ENCODE assay signal across 7 mouse cellular contexts in genomic region chr10:45473663-45474333, GRCm38 (mm10). TPM values are rescaled to one million over a fixed set of nuclear protein-coding genes. Genes with fewer than 3 reads are reported as not detected.
DNase-seq lines count a peak whose midpoint lies in the region; ATAC-seq and TF ChIP-seq lines count a peak whose summit lies in the region.

No protein-coding gene starts in this region.

- TF ChIP-seq EP300 in lung, postnatal 0 days (IDR thresholded peaks at IDR 0.05) = no peak

- no peak overlapping the region for H3K27ac ChIP-seq in lung, postnatal 0 days (ENCODE audit: low read length)
- 0 out of 2 replicates have a peak overlapping the region, but pooled peaks have one; percentile 41 for H3K27ac ChIP-seq in forebrain, embryonic 11.5 days (ENCODE audit: low read depth, low read length)
- H3K27ac ChIP-seq in limb, embryonic 10.5 days = peak overlapping the region; percentile 89

- H3K4me3 ChIP-seq in lung, postnatal 0 days (ENCODE audit: low read depth, low read length) = no peak overlapping the region
- H3K4me3 ChIP-seq in forebrain, embryonic 11.5 days (ENCODE audit: low read depth, low read length) = peak overlapping the region; percentile 29
- peak overlapping the region; percentile 52 for H3K4me3 ChIP-seq in limb, embryonic 10.5 days

- H3K4me1 ChIP-seq in lung, postnatal 0 days (ENCODE audit: insufficient read depth, low read depth, low read length) = no peaks in the 10 kb centered on the region
- H3K4me1 ChIP-seq in forebrain, embryonic 11.5 days (replicated peaks; ENCODE audit: control insufficient read depth, insufficient read depth, low read length) = peaks cover 15% of the 10 kb centered on the region; the same call in 1 of the 2 replicates
- peaks cover 37% of the 10 kb centered on the region for H3K4me1 ChIP-seq in limb, embryonic 10.5 days

- ATAC-seq in lung, postnatal 0 days = no peak
- no peak for ATAC-seq in forebrain, embryonic 11.5 days (replicated peaks; ENCODE audit: low FRiP score)

- peaks cover 6% of the 10 kb centered on the region; the same call in 1 of the 2 replicates for H3K27me3 ChIP-seq in lung, postnatal 0 days (replicated peaks; ENCODE audit: insufficient read depth, low read length)
- H3K27me3 ChIP-seq in forebrain, embryonic 11.5 days (ENCODE audit: control insufficient read depth, insufficient read depth, low read length) = no peaks in the 10 kb centered on the region
- no peaks in the 10 kb centered on the region for H3K27me3 ChIP-seq in limb, embryonic 10.5 days (ENCODE audit: low read depth, poor library complexity, severe bottlenecking)

- no peaks in the 10 kb centered on the region for H3K36me3 ChIP-seq in lung, postnatal 0 days (ENCODE audit: insufficient read depth, low read length)
- H3K36me3 ChIP-seq in forebrain, embryonic 11.5 days (ENCODE audit: control insufficient read depth, insufficient read depth, low read length) = no peaks in the 10 kb centered on the region
- H3K36me3 ChIP-seq in limb, embryonic 10.5 days = no peaks in the 10 kb centered on the region

- no peak for DNase-seq in lung, postnatal 0 days (ENCODE audit: low spot score)
- DNase-seq in lung, postnatal 4 days = no peak
- DNase-seq in forebrain, embryonic 11.5 days (ENCODE audit: low spot score) = peak; percentile 64
- DNase-seq in limb, embryonic 10.5 days (ENCODE audit: low spot score) = peak; percentile 71
- DNase-seq in retina, embryonic 14.5 days (ENCODE audit: low spot score) = peak; percentile 45
- DNase-seq in spleen, postnatal 4 days (ENCODE audit: low spot score in 2 of 2) = no peak
- no peak for DNase-seq in gastrocnemius, postnatal 14 days

- 1% methylated on average over 21 of the region's 21 CpGs for WGBS in lung, postnatal 0 days
- under 1% methylated on average over 21 of the region's 21 CpGs for WGBS in forebrain, embryonic 11.5 days
- under 1% methylated on average over 21 of the region's 21 CpGs for WGBS in limb, embryonic 10.5 days

- intact Hi-C loops in gastrocnemius, postnatal 14 days (cut with DNase I; ENCODE audit: low total_unique reads) = no loop called here

- H3K9me3 ChIP-seq in lung, postnatal 0 days (ENCODE audit: low read length) = no peaks in the 10 kb centered on the region
- no peaks in the 10 kb centered on the region for H3K9me3 ChIP-seq in forebrain, embryonic 11.5 days (ENCODE audit: control insufficient read depth, low read length)
- H3K9me3 ChIP-seq in limb, embryonic 10.5 days (replicated peaks) = no peaks in the 10 kb centered on the region

- peak overlapping the region; percentile 23; the same call in 1 of the 2 replicates for H3K4me2 ChIP-seq in lung, postnatal 0 days (replicated peaks; ENCODE audit: low read depth, low read length)
- peak overlapping the region; percentile 53 for H3K4me2 ChIP-seq in forebrain, embryonic 11.5 days (ENCODE audit: low read depth, low read length, severe bottlenecking)

- TF ChIP-seq CTCF in lung, postnatal 0 days (IDR thresholded peaks at IDR 0.05) = no peak

- H3K9ac ChIP-seq in lung, postnatal 0 days (replicated peaks; ENCODE audit: low read depth) = no peak overlapping the region
- peak overlapping the region; percentile 60 for H3K9ac ChIP-seq in forebrain, embryonic 11.5 days (ENCODE audit: low read length)

RNA-seq across cellular contexts. Expression of gene Lin28b, which starts 12.4 kb away (rescaled TPM):
- 0.05 and 0.12 TPM in 2 replicates for polyA plus RNA-seq in lung, postnatal 0 days (2015; fragmentation: Nextera tagmentation; extraction: Ambion mirVana)
- 23.3 and 27.6 TPM in 2 replicates for polyA plus RNA-seq in forebrain, embryonic 11.5 days (2014; fragmentation: Nextera tagmentation; extraction: Ambion mirVana)
- polyA plus RNA-seq in limb, embryonic 10.5 days (2016; fragmentation: Nextera tagmentation; extraction: Ambion mirVana) = 44.7 and 59.5 TPM in 2 replicates
- not detected for total RNA-seq in gastrocnemius, postnatal 14 days (2021)

Comparison
In these comparisons a context has a peak if more than half of its experiments do, and no peak if none do; other contexts are left out.
1. DNase-seq: peak in forebrain, embryonic 11.5 days (single experiment), limb, embryonic 10.5 days (single experiment) and retina, embryonic 14.5 days (single experiment); none in lung, postnatal 0 days (single experiment), lung, postnatal 4 days (0 of 2), spleen, postnatal 4 days (0 of 2) and gastrocnemius, postnatal 14 days (single experiment).
2. RNA of gene Lin28b, which starts 12.4 kb away (polyA plus RNA-seq): 44.7 to 59.5 TPM in limb, embryonic 10.5 days and 23.3 to 27.6 TPM in forebrain, embryonic 11.5 days; 0.05 to 0.12 TPM in lung, postnatal 0 days; every median in the first group is over 10 times any median in the second.